In the genomic region with DNA sequence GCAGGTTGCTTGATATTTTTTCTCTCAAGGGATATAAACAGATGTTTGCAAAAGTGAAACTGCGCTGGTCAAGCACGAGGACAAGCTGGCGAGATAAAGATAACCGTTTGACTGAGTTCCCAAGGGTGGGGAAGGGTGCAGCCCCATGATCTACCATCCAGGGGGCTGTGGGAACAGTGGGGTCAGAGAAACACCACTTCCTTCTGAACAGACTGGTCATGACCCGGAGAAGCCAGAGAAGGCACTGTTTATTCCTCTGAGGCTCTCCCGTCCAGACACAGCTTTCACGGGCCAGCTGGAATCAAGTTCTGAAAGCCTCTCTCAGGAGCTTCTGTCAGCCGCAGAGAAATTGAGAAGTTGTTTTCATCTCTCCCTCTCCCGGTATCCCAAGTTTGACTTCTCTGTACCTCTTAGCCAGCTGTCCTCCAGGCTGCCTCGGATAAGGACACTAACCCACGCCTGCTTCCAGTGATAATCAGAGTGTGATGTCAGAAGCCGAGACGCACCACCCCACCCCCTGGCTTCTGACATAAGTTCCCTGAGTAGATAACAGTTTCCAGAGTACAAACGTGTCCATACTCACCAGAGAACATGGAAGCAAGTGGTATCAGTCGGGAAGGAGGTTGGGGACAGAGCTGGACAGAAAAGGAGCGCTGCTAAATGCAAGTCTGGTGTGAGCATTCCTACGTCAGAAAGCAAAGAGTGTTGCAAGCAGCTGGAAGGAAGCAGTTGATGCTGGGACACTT, we compare ENCODE assay signal across 8 mouse cellular contexts. TPM values are rescaled to one million over a fixed set of nuclear protein-coding genes. Genes with fewer than 3 reads are reported as not detected.
DNase-seq lines count a peak whose midpoint lies in the region; ATAC-seq and TF ChIP-seq lines count a peak whose summit lies in the region.

Gene Ccrl2, minus strand, starts transcription at position 722 of the 746 bp plus-strand sequence.

- WGBS in embryonic facial prominence, embryonic 14.5 days: 15% methylated on average over 17 of the region's 17 CpGs
- 3% methylated on average over 17 of the region's 17 CpGs for WGBS in heart, embryonic 14.5 days
- 11% methylated on average over 17 of the region's 17 CpGs for WGBS in kidney, postnatal 0 days

- peak; percentile 15 to 41 for DNase-seq in urinary bladder, adult 18-20 months (ENCODE audit: low spot score in 2 of 2)
- DNase-seq in urinary bladder, adult 2 months (ENCODE audit: low spot score): no peak
- peak; percentile 37 for DNase-seq in embryonic facial prominence, embryonic 14.5 days (ENCODE audit: low spot score)
- DNase-seq in kidney, postnatal 0 days (ENCODE audit: low spot score): peak; percentile 70
- DNase-seq in lung, postnatal 4 days: peak; percentile 68 to 73
- DNase-seq in spleen, postnatal 10 days (ENCODE audit: low spot score in 2 of 2): peak; percentile 71 to 83
- no peak for DNase-seq in cerebellum, postnatal 4 days (ENCODE audit: low spot score in 2 of 2)

- ATAC-seq in embryonic facial prominence, embryonic 14.5 days (ENCODE audit: low read depth): peak; percentile 47; the same call in 1 of the 2 replicates
- peak; percentile 52; the same call in 1 of the 2 replicates for ATAC-seq in heart, embryonic 14.5 days (ENCODE audit: insufficient number of reproducible peaks, insufficient read depth, low FRiP score, low read depth)
- ATAC-seq in kidney, postnatal 0 days (replicated peaks; ENCODE audit: low FRiP score, low read depth): peak; percentile 17; the same call in 1 of the 2 replicates

- H3K27me3 ChIP-seq in embryonic facial prominence, embryonic 14.5 days (replicated peaks; ENCODE audit: control insufficient read depth, insufficient read depth, low read length): no peaks in the 10 kb centered on the region
- H3K27me3 ChIP-seq in heart, embryonic 14.5 days (ENCODE audit: control insufficient read depth, insufficient read depth, low read length): no peaks in the 10 kb centered on the region
- no peaks in the 10 kb centered on the region for H3K27me3 ChIP-seq in kidney, postnatal 0 days (ENCODE audit: insufficient read depth, low read length)

- peaks cover 5% of the 10 kb centered on the region; the same call in 1 of the 2 replicates for H3K4me1 ChIP-seq in embryonic facial prominence, embryonic 14.5 days (ENCODE audit: control insufficient read depth, insufficient read depth, low read length)
- H3K4me1 ChIP-seq in heart, embryonic 14.5 days (ENCODE audit: control insufficient read depth in 2 of 2, insufficient read depth in 2 of 2, low read length in 2 of 2): peaks cover 18 to 23% of the 10 kb centered on the region in 2 experiments
- peaks cover 8% of the 10 kb centered on the region for H3K4me1 ChIP-seq in kidney, postnatal 0 days (replicated peaks; ENCODE audit: insufficient read depth, low read length)

- H3K27ac ChIP-seq in embryonic facial prominence, embryonic 14.5 days (replicated peaks; ENCODE audit: low read depth, low read length): no peak within 1 kb of the TSS
- peak within 1 kb of the TSS; percentile 47 to 50 for H3K27ac ChIP-seq in heart, embryonic 14.5 days (replicated peaks in 1 of 2; ENCODE audit: control insufficient read depth in 1 of 2, insufficient read depth in 1 of 2, low read depth in 2 of 2, low read length in 2 of 2)
- peak within 1 kb of the TSS; percentile 20; the same call in 1 of the 2 replicates for H3K27ac ChIP-seq in kidney, postnatal 0 days

- no peaks in the 10 kb centered on the region for H3K36me3 ChIP-seq in embryonic facial prominence, embryonic 14.5 days (ENCODE audit: control insufficient read depth, insufficient read depth, low read length)
- H3K36me3 ChIP-seq in heart, embryonic 14.5 days (ENCODE audit: control insufficient read depth, insufficient read depth, low read length): no peaks in the 10 kb centered on the region
- no peaks in the 10 kb centered on the region for H3K36me3 ChIP-seq in kidney, postnatal 0 days (ENCODE audit: insufficient read depth, low read length)

- H3K9me3 ChIP-seq in embryonic facial prominence, embryonic 14.5 days (ENCODE audit: control insufficient read depth, low read length): no peaks in the 10 kb centered on the region
- no peaks in the 10 kb centered on the region for H3K9me3 ChIP-seq in heart, embryonic 14.5 days (ENCODE audit: control insufficient read depth, low read length)
- no peaks in the 10 kb centered on the region for H3K9me3 ChIP-seq in kidney, postnatal 0 days (replicated peaks; ENCODE audit: low read length)

- H3K4me2 ChIP-seq in embryonic facial prominence, embryonic 14.5 days (ENCODE audit: low read depth, low read length): peak within 1 kb of the TSS; percentile 85
- peak within 1 kb of the TSS; percentile 83 for H3K4me2 ChIP-seq in heart, embryonic 14.5 days (ENCODE audit: low read length)
- peak within 1 kb of the TSS; percentile 74 for H3K4me2 ChIP-seq in kidney, postnatal 0 days (ENCODE audit: low read length)

- TF ChIP-seq CTCF in kidney, postnatal 0 days (IDR thresholded peaks at IDR 0.05; ENCODE audit: low read depth): no peak

- peak within 1 kb of the TSS; percentile 36 for H3K4me3 ChIP-seq in embryonic facial prominence, embryonic 14.5 days (ENCODE audit: low read depth, low read length)
- peak within 1 kb of the TSS; percentile 58 to 70 for H3K4me3 ChIP-seq in heart, embryonic 14.5 days (ENCODE audit: control insufficient read depth in 1 of 2, insufficient read depth in 1 of 2, low read depth in 1 of 2, low read length in 2 of 2)
- H3K4me3 ChIP-seq in kidney, postnatal 0 days (replicated peaks; ENCODE audit: low read depth, low read length): peak within 1 kb of the TSS; percentile 48

- peak within 1 kb of the TSS; percentile 51 for H3K9ac ChIP-seq in embryonic facial prominence, embryonic 14.5 days (ENCODE audit: low read depth, low read length)
- H3K9ac ChIP-seq in heart, embryonic 14.5 days (ENCODE audit: low read length): peak within 1 kb of the TSS; percentile 75
- H3K9ac ChIP-seq in kidney, postnatal 0 days (ENCODE audit: low read depth, low read length): peak within 1 kb of the TSS; percentile 55; the same call in 1 of the 2 replicates

RNA-seq across cellular contexts. Expression of gene Ccrl2, which starts in this region (rescaled TPM):
- 7.4 and 8.9 TPM in 2 replicates for polyA plus RNA-seq in urinary bladder, adult 2 months (2012; rRNA removed)
- 0.35 and 0.97 TPM in 2 replicates for polyA plus RNA-seq in embryonic facial prominence, embryonic 14.5 days (2014; fragmentation: Nextera tagmentation; extraction: Ambion mirVana)
- polyA plus RNA-seq in heart, embryonic 14.5 days (2014; fragmentation: Nextera tagmentation; extraction: Ambion mirVana): 3.2 and 3.6 TPM in 2 replicates
- polyA plus RNA-seq in kidney, postnatal 0 days (2015; fragmentation: Nextera tagmentation; extraction: Ambion mirVana): 2.7 and 3.5 TPM in 2 replicates

Comparison
In these comparisons a context has a peak if more than half of its experiments do, and no peak if none do; other contexts are left out.
1. DNase-seq: peak in urinary bladder, adult 18-20 months (2 of 2), kidney, postnatal 0 days (single experiment), lung, postnatal 4 days (2 of 2) and spleen, postnatal 10 days (2 of 2); none in urinary bladder, adult 2 months (single experiment) and cerebellum, postnatal 4 days (0 of 2).
2. Peak in DNase-seq, ATAC-seq, H3K4me3 ChIP-seq, H3K9ac ChIP-seq and H3K4me2 ChIP-seq in embryonic facial prominence, embryonic 14.5 days; RNA of the gene not detected or under 1 TPM.
3. Peak in every context shown above with its lines, with median percentiles within 50 percentile points of each other: ATAC-seq, H3K4me2 ChIP-seq, H3K4me3 ChIP-seq and H3K9ac ChIP-seq.